Mouse (Mus musculus) heart, embryonic 15.5 days (tissue): ENCODE measurements around the gene Imp3. TPM values are rescaled to one million over a fixed set of nuclear protein-coding genes. Genes with fewer than 3 reads are reported as not detected.

Experiments
- ATAC-seq: fragments of 200-750 bp; cut with Nextera tagmentation; replicated peaks from 2 replicates; pipeline ENCODE4 v1.8.0; 2017; ENCODE audit warnings: low read depth, moderate TSS enrichment; ENCODE audit not compliant: insufficient number of reproducible peaks, insufficient read depth, low FRiP score
- H3K27ac ChIP-seq: fragments of 300-500 bp; sonication (generic); 2 replicates; pipeline ENCODE4 v1.5.1; 2015; ENCODE audit warnings: mild to moderate bottlenecking, inconsistent platforms
- H3K27me3 ChIP-seq: fragments of 300-500 bp; sonication (generic); 2 replicates; pipeline ENCODE4 v1.6.1; 2015; ENCODE audit warnings: inconsistent platforms
- H3K36me3 ChIP-seq: fragments of 300-500 bp; sonication (generic); 2 replicates; pipeline ENCODE4 v1.6.1; 2015; ENCODE audit warnings: mild to moderate bottlenecking, inconsistent platforms
- H3K4me1 ChIP-seq: fragments of 300-500 bp; sonication (generic); replicated peaks from 2 replicates; pipeline ENCODE4 v1.6.1; 2015; ENCODE audit warnings: inconsistent platforms
- H3K4me2 ChIP-seq: fragments of 300-500 bp; sonication (generic); 2 replicates; pipeline ENCODE4 v1.6.1; 2015; ENCODE audit warnings: inconsistent platforms, mild to moderate bottlenecking, moderate library complexity
- H3K4me3 ChIP-seq: fragments of 300-500 bp; sonication (generic); 2 replicates; pipeline ENCODE4 v1.5.1; 2015; ENCODE audit warnings: mild to moderate bottlenecking, inconsistent platforms
- H3K9ac ChIP-seq: fragments of 300-500 bp; sonication (generic); 2 replicates; pipeline ENCODE4 v1.6.1; 2015; ENCODE audit warnings: mild to moderate bottlenecking, inconsistent platforms
- H3K9me3 ChIP-seq: fragments of 300-500 bp; sonication (generic); replicated peaks from 2 replicates; pipeline ENCODE4 v1.6.1; 2016; ENCODE audit warnings: inconsistent platforms
- WGBS: fragments of 180-500 bp; shearing (Covaris S2); methylation state at CpG from one replicate; pipeline ENCODE4 v1.1.7; 2015; ENCODE audit warnings: mixed read lengths; 5-methylcytosine and 5-hydroxymethylcytosine counted together
- polyA plus RNA-seq: library from polyadenylated mRNA; unstranded; fragments of >200 nt; fragmentation: Nextera tagmentation; extraction: Ambion mirVana; gene quantifications from 2 replicates; pipeline ENCODE4 v1.2.1, GENCODE M21; 2015

Gene Imp3
- polyA plus RNA-seq = 61.4 and 63.4 TPM in 2 replicates

- Histone ChIP-seq H3K4me3 (peak within 1 kb of the TSS; percentile 79), H3K36me3 (no peaks in the 10 kb centered on the region), H3K4me1 (peaks cover 14% of the 10 kb centered on the region), H3K4me2 (peak within 1 kb of the TSS; percentile 80), H3K9me3 (no peaks in the 10 kb centered on the region), H3K27ac (peak within 1 kb of the TSS; percentile 92), H3K27me3 (no peaks in the 10 kb centered on the region), H3K9ac (peak within 1 kb of the TSS; percentile 79)
- ATAC-seq = peak; percentile 91
- under 1% methylated on average over 73 of the region's 73 CpGs for WGBS
Measured at GRCm38 (mm10) chr9:56937223-56938160, at the start of gene Imp3. TSS of gene Imp3 (plus strand) at chr9:56937475.

GRCm38 (mm10) chr9:56887581-56887980 is 49.7 kb upstream of the Imp3 start:
- Histone ChIP-seq H3K9me3 (no peaks in the 10 kb centered on the region), H3K4me3 (no peak overlapping the region), H3K4me1 (peaks cover 22% of the 10 kb centered on the region), H3K27me3 (0 out of 2 replicates have a peak, but pooled peaks cover 4% of the 10 kb centered on the region), H3K4me2 (no peak overlapping the region), H3K9ac (no peak overlapping the region), H3K27ac (no peak overlapping the region), H3K36me3 (peaks cover 59% of the 10 kb centered on the region; the same call in 1 of the 2 replicates)
- no peak for ATAC-seq
- 88% methylated on average over 16 of the region's 16 CpGs for WGBS

GRCm38 (mm10) chr9:56889817-56890216 is 47.5 kb upstream of the Imp3 start:
- 21% methylated on average over 14 of the region's 14 CpGs for WGBS
- Histone ChIP-seq H3K9me3 (no peaks in the 10 kb centered on the region), H3K27me3 (0 out of 2 replicates have a peak, but pooled peaks cover 4% of the 10 kb centered on the region), H3K9ac (no peak overlapping the region), H3K4me1 (peaks cover 22% of the 10 kb centered on the region), H3K27ac (no peak overlapping the region), H3K36me3 (peaks cover 57% of the 10 kb centered on the region; the same call in 1 of the 2 replicates), H3K4me3 (no peak overlapping the region), H3K4me2 (no peak overlapping the region)
- no peak for ATAC-seq

GRCm38 (mm10) chr9:56890522-56891250 is 46.6 kb upstream of the Imp3 start:
- peaks cover 55% of the 10 kb centered on the region; the same call in 1 of the 2 replicates for H3K36me3 ChIP-seq
- no peak for ATAC-seq
- H3K4me2 ChIP-seq = no peak overlapping the region
- H3K4me1 ChIP-seq = peaks cover 22% of the 10 kb centered on the region
- H3K9me3 ChIP-seq = no peaks in the 10 kb centered on the region
- H3K27ac ChIP-seq = peak overlapping the region; percentile 29; the same call in 1 of the 2 replicates
- H3K9ac ChIP-seq = no peak overlapping the region
- 0 out of 2 replicates have a peak, but pooled peaks cover 4% of the 10 kb centered on the region for H3K27me3 ChIP-seq
- 67% methylated on average over 11 of the region's 11 CpGs for WGBS
- H3K4me3 ChIP-seq = no peak overlapping the region

- peaks cover 22% of the 10 kb centered on the region for H3K4me1 ChIP-seq
- peak overlapping the region; percentile 14; the same call in 1 of the 2 replicates for H3K4me3 ChIP-seq
- H3K36me3 ChIP-seq = peaks cover 46% of the 10 kb centered on the region; the same call in 1 of the 2 replicates
- no peaks in the 10 kb centered on the region for H3K9me3 ChIP-seq
- 0 out of 2 replicates have a peak, but pooled peaks cover 4% of the 10 kb centered on the region for H3K27me3 ChIP-seq
- 27% methylated on average over 12 of the region's 12 CpGs for WGBS
- peak overlapping the region; percentile 29; the same call in 1 of the 2 replicates for H3K27ac ChIP-seq
- peak overlapping the region; percentile 40 for H3K9ac ChIP-seq
- ATAC-seq = 0 out of 2 replicates have a peak, but pooled peaks have one; percentile 25
- H3K4me2 ChIP-seq = peak overlapping the region; percentile 36; the same call in 1 of the 2 replicates
Measured at GRCm38 (mm10) chr9:56891517-56892011, 45.7 kb upstream of the Imp3 start.

- H3K4me1 ChIP-seq = peaks cover 22% of the 10 kb centered on the region
- no peak overlapping the region for H3K4me3 ChIP-seq
- peaks cover 43% of the 10 kb centered on the region; the same call in 1 of the 2 replicates for H3K36me3 ChIP-seq
- no peak overlapping the region for H3K27ac ChIP-seq
- H3K9ac ChIP-seq = no peak overlapping the region
- 92% methylated on average over 10 of the region's 10 CpGs for WGBS
- H3K4me2 ChIP-seq = no peak overlapping the region
- H3K27me3 ChIP-seq = 0 out of 2 replicates have a peak, but pooled peaks cover 4% of the 10 kb centered on the region
- H3K9me3 ChIP-seq = no peaks in the 10 kb centered on the region
- ATAC-seq = no peak
Measured at GRCm38 (mm10) chr9:56892111-56892510, 45.2 kb upstream of the Imp3 start.

GRCm38 (mm10) chr9:56893313-56893712 is 44.0 kb upstream of the Imp3 start:
- H3K9ac ChIP-seq = no peak overlapping the region; the same call in 1 of the 2 replicates

GRCm38 (mm10) chr9:56894006-56894405 is 43.3 kb upstream of the Imp3 start:
- 15% methylated on average over 3 of the region's 3 CpGs for WGBS
- no peaks in the 10 kb centered on the region for H3K9me3 ChIP-seq
- H3K4me1 ChIP-seq = peaks cover 22% of the 10 kb centered on the region
- peak overlapping the region; percentile 19; the same call in 1 of the 2 replicates for H3K27ac ChIP-seq
- peak; percentile 24; the same call in 1 of the 2 replicates for ATAC-seq
- H3K9ac ChIP-seq = no peak overlapping the region
- no peak overlapping the region for H3K4me3 ChIP-seq
- H3K36me3 ChIP-seq = peaks cover 34% of the 10 kb centered on the region; the same call in 1 of the 2 replicates
- H3K4me2 ChIP-seq = no peak overlapping the region
- H3K27me3 ChIP-seq = 0 out of 2 replicates have a peak, but pooled peaks cover 4% of the 10 kb centered on the region

More at GRCm38 (mm10) chr9:56893313-56893712, 44.0 kb upstream of the Imp3 start:
- H3K4me2 ChIP-seq = no peak overlapping the region
- H3K4me3 ChIP-seq = no peak overlapping the region
- ATAC-seq = no peak
- 0 out of 2 replicates have a peak, but pooled peaks cover 4% of the 10 kb centered on the region for H3K27me3 ChIP-seq
- 62% methylated on average over 8 of the region's 8 CpGs for WGBS
- H3K27ac ChIP-seq = no peak overlapping the region
- peaks cover 22% of the 10 kb centered on the region for H3K4me1 ChIP-seq
- peaks cover 37% of the 10 kb centered on the region; the same call in 1 of the 2 replicates for H3K36me3 ChIP-seq
- H3K9me3 ChIP-seq = no peaks in the 10 kb centered on the region

GRCm38 (mm10) chr9:56896779-56897178 is 40.5 kb upstream of the Imp3 start:
- H3K36me3 ChIP-seq = peaks cover 24% of the 10 kb centered on the region; the same call in 1 of the 2 replicates

GRCm38 (mm10) chr9:56899409-56899808 is 37.9 kb upstream of the Imp3 start:
- no peak for ATAC-seq
- no peak overlapping the region for H3K9ac ChIP-seq
- WGBS = 83% methylated on average over 11 of the region's 11 CpGs
- no peak overlapping the region for H3K27ac ChIP-seq
- peaks cover 14% of the 10 kb centered on the region for H3K4me1 ChIP-seq
- no peaks in the 10 kb centered on the region for H3K9me3 ChIP-seq
- no peak overlapping the region for H3K4me2 ChIP-seq
- H3K27me3 ChIP-seq = no peaks in the 10 kb centered on the region
- no peak overlapping the region for H3K4me3 ChIP-seq
- peaks cover 16% of the 10 kb centered on the region; the same call in 1 of the 2 replicates for H3K36me3 ChIP-seq

More at GRCm38 (mm10) chr9:56896779-56897178, 40.5 kb upstream of the Imp3 start:
- no peaks in the 10 kb centered on the region for H3K27me3 ChIP-seq
- ATAC-seq = no peak
- H3K4me2 ChIP-seq = no peak overlapping the region
- H3K27ac ChIP-seq = no peak overlapping the region
- peaks cover 26% of the 10 kb centered on the region for H3K4me1 ChIP-seq
- H3K9ac ChIP-seq = no peak overlapping the region
- H3K9me3 ChIP-seq = no peaks in the 10 kb centered on the region
- no peak overlapping the region for H3K4me3 ChIP-seq
- WGBS = 89% methylated on average over 12 of the region's 12 CpGs
